Mouse (Mus musculus): ENCODE data around the gene Urm1.
"Not testable (repeated sequence)": the region's sequence is repeated elsewhere in the genome, so short reads cannot be mapped to it uniquely, and the experiment has no call there.

Urm1 gene

DNA sequence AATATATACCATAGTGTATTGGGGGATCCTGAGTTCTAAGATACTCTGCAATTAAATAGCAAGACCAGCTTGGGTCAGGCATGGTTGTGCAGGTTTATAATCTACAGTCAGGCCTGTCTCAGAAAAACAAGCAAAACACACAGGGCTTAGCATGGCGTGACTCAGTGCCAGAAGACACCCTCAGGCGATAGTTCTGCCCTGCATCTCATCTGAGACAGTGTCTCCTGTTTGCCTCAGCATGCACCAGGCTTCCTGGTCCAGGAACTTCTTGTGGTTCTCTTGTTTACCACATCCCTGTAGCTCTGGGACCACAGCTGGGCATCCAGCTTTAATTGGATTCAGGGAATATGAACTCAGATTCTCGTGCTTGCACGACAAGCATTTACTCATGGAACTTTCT, 45.2 kb downstream of the Urm1 start:
- DNase-seq (ENCODE audit: low spot score in 2 of 2) = no peak

DNA sequence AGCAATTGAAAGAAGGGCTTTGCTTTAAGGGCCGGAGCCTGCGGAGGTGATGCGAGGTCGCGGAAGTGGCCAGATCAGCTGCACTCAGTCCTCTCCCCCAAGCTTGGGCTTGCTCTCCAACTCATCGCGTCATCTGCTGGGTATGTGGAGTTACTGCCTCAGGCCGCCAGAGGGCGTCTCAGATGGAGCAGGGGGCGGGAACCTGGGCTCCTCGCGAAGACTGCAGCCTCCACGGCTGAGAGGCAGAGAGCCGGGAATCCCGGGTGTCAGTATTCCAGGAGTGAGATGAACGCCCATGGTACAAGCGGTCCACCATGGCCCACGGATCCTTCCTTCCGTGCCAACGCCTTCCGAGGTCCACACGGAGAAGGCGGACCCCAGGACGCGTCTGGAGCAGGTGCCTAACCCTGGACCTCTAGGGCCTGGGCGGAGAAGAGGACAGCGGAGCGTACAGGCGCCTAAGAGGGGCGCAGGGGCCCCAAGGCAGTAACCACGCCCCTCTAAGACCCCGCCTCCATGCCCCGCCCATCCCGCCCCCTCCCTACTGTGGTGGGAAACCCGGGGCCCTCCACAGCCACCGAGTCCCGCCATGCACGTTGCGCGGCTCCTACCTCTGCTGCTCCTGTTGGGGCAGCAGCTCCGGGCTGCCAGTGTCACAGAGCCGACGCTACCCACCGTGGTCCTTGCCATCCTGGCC, 49.2 kb downstream of the Urm1 start, which contains the start of gene Cercam:
Gene Cercam, plus strand, starts transcription at position 216 of the 697 bp plus-strand sequence.
- peak; percentile 72 to 84 for DNase-seq (ENCODE audit: low spot score in 2 of 2)

DNA sequence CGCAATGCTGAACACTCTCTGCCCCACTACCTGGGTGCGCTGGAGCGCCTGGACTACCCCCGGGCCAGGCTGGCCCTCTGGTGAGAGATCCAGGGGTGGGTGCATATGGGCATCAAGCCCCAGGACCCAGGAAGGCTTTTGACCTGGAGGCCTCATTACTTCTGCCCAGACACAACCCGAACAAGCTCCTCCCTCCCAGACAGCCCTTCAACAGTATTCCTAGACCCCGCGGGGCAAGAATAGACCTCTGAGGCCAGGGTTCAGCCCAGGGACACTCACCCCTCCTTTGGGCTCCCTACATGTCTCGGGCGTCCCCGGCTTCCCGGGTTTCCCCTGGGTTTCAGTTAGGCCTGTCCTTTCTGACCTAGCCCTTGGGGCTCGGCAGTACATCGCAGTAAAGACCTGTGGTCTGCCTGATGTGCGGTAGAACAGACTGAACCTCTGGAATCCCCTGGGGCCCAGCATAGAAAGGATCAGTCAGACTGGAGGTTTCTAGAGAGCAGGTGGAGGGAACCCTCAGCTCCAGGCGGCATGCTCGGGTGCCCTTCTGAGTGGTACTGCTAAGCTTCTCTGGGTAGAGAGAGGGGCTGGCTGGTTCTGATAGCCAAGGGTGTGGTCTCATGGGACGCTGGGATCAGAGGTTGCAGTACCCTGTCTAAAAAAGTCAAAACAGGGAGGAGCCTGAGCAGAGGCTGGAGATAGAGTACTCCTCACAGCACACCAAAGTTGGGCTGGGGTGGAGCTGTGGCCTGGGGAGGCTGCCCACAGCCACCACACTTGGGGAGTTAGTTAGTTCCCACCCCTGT, 50.0 kb downstream of the Urm1 start:
- DNase-seq (ENCODE audit: low spot score in 2 of 2) = peak; percentile 15 to 45

DNA sequence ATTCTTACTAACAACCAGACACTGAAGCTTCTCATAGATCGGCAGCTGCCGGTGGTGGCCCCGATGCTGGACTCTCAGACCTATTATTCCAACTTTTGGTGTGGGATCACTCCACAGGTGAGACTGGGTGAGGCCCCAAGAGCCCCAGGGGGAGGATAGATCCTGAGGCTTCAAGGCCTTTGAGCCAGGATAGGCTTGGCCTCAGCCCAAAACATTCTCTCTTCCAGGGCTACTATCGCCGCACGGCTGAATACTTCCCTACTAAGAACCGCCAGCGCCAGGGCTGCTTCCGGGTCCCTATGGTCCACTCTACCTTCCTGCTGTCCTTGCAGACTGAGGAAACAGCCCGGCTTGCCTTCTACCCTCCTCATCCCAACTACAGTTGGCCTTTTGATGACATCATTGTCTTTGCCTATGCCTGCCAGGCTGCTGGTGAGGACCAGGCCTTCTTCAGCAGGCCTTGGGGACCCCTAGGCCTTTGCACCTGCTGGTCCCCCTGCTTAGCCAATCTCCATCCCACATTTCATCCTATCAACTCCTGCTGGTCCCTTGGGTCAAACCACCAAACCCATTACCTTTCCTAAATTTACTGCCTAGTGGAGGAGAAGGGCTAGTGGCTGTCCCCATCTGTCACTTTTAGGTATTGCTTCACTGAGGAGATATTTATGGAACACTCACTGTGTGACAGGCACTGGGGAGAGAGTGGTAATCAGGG, 52.9 kb downstream of the Urm1 start:
- DNase-seq (ENCODE audit: low spot score in 2 of 2) = no peak

DNA sequence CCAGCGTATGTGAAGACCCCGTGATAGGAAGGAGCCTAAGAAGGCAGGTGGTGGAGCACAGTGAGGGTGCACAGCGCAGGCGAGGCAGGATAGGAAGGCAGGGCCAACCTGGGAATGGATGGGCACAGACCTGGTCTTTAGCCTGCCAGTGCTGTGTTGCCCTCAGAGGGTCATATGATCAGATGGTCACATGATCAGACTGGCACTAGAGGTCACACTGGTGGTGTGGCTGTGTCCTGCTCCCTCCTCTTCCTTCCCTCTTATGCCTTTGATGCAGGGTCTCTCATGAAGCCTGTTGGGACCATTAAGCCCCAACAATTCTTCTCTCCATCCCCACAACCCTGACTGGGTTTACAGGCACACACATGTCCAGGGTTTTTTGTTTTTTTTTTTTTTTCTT, 53.9 kb downstream of the Urm1 start:
- DNase-seq (ENCODE audit: low spot score in 2 of 2) = no peak

DNA sequence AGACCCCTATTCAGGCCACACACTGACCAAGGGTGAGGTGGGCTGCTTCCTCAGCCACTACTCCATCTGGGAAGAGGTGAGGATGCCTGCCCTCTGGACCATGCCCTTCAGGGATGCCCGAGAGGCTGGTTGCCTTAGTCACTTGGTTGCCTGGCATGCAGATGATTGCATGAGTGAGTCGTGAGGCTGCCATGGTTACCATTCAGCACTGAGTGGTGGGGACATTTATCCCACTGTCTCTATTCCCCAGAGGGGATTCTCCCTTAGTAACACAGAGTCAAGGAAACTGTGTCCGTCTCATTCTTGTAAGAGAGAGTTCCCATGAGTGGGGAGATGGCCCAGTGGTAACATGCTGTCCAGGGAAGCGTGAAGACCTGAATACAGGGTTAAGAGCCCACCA, 58.2 kb downstream of the Urm1 start:
- DNase-seq (ENCODE audit: low spot score in 2 of 2) = no peak

DNA sequence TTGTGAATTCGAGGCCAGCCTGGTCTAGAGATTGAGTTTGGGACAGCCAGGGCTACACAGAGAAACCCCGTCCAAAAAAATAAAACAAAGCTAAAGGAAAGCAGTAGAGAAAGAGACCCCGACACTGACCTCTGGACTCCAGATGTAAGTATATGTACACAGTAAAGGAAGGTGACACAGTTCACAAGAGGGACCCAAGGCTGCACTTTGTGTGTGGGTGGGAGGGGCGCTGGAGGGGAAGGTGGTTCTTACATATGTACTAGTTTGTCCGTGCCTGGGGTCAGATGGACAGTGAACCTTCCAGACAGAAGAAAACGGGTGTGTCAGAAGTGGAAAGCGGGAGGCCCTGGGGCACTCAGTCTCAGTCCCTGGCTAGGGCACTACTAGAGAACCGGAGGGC, 59.3 kb downstream of the Urm1 start:
- no peak for DNase-seq (ENCODE audit: low spot score in 2 of 2)

DNA sequence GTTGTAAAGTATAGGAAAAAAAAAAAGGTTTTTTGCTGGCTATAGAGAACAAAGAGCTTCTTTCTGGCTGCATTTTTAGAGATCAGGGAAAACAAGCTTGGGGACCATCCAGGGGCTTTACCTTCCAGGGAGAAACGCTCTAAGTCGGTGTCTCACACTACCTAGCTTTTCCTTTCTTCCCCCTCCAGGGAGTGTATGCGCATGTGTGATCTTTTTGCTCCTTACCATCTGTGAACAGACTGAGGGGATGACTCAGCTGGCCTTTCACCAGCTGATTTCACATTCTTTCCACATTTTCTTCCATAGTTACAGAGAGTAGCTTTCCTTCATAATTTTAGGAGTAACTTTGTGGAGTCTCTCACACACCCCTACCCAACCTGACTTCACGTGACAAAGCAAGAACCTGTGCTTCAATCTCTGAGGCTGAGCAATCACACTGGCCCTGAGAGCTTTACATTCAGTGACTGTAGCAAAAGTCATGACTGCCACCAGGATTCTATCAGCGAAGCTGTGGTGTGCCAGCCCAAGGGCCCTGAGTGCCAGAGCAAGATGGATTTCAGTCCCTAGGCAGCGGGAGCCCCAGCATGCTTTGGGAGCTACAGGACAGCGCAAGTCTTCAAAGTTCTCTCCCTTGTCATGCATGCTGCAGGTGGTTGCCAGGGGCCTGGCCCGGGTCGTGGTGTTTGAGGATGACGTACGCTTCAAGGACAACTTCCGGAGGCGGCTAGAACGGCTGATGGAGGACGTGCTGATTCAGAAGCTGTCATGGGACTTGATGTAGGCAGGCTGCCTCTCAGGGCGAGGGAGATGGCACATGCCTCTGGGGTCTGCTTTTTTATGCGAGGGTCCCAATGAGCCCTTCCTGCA, 60.3 kb downstream of the Urm1 start:
- peak; percentile 18 to 23 for DNase-seq (ENCODE audit: low spot score in 2 of 2)

DNA sequence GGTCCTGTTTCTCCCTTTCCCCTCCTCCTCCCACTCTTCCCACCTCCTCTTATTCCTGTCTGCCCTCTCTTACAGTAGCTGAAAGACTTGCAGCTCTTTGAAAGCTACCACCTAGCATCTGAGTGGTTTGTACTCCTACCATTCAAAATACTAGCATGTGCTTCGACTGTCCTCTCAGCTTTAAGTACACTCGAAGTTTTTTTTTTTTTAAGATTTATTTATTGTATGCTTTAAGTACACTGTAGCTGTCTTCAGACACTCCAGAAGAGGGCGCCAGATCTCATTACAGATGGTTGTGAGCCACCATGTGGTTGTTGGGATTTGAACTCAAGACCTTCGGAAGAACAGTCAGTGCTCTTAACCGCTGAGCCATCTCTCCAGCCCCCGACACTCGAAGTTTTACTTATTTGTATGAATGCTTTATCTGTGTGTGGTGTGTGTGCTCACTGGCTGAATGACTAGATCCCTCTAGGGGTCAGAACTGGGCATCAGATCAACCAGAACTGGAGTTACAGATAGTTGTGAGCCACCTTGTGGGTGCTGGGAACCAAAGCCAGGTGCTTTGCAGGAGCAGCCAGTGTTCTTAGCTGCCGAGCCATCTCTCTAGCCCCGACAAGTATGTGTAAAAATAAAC, 66.9 kb downstream of the Urm1 start:
- DNase-seq (ENCODE audit: low spot score in 2 of 2) = not testable (repeated sequence)

DNA sequence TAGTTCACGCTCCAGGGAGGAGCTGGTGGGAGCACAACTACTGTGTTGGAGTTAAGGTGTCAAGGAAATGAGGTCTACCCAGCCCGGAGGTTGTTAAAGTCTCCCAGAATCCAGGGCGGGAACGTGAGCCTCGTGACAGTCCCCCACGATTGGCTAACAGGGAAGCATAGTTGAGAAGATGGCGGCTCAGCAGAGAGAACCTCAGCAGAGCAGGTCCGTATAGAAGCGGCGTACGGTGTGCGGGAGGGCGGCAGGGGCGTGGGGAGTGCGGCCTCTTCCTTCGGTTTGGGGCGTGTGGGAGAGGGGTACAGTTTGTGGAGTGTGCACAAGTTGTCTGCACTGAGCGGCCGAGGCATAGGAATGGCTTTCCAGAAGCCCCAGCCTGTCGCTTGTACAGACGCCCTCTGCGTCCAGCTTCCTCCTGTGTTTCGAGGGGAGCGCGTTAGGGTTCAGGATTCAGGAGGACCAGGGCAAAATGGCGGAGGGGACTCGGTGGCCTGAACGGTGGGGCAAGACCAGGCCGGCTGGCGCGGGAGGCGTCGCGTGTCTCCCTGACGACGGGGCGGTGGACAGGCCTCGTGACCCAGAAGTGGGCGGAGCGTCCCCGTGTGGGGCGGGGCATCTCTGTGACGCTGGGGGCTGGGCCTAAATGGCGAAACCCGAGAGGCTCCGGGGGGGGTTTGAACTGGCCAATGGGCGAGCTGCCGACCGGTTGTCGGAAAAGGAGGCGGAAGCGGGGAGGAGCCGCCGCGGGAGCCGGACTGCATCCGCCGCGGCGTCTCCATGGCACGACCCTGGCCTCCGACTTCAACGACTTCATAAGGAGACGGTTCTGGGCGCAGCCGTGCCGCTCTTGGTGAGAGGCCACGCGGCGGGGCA, 69.4 kb downstream of the Urm1 start, which contains the start of gene Odf2:
Gene Odf2, plus strand, starts transcription at position 156 of the 879 bp plus-strand sequence.
- DNase-seq (ENCODE audit: low spot score in 2 of 2) = peak; percentile 100

DNA sequence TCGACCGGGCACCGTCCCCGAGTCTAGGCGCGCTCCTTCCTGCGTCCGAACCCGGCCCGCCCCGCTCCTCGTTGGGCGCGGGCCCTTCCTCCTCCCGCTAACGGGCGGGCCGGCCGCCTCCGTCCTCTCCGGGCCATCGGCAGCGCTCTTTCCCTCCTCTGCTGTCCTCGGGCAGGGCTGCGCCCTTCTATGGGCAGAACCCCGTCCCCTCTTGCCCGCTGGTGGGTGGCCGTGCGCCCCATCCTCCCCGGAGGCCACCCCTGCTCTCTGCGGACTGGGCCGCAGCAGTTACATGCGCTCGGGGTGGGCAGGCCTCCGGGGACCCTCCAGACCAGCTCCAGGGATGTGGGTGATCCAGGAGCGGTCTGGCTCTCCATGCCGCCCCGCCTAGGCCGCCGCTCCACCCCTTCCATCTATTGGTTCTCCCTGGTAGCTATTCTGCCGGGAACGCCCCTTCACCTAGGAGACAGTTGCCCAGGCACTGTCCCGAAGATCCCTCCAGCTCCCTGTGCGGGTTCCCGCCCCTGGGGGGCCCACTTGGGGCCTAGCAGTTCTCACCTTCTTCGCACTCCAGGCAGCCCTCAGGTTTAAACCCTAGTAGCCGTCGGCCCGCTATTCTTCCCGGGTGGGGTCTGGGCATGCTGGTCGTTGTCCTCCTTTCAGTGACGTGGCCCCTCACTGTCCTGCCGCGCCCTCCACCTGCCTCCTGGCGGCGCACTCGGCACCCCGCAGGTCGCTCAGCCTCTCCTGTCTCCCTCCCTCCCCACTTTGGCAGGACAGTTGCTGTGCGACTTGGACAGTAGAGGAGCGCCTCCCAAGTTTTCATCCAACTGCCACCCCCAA, 70.3 kb downstream of the Urm1 start:
- peak; percentile 71 to 85 for DNase-seq (ENCODE audit: low spot score in 2 of 2)

DNA sequence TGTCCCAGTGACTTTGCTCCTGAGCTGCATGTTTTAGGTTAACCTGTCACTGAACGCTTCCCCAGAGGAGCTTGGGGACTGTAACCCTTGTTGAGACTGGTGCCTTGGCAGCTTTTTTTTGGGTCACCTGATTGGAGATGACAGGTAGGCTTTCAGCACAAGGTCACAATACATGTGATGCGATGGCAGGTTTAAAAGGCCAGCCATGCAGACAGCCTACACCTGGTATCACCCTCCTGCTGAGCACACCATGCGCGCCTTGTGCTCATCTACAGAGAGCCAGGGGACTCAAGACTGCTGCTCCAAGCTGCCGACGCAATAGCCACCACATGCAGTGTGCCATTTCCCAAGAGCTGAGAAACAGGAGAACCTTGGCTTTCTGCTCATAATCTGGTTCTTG, 71.9 kb downstream of the Urm1 start:
- no peak for DNase-seq (ENCODE audit: low spot score in 2 of 2)
